Mouse (Mus musculus): Measurements from ENCODE around the gene Lsm4. TPM values are rescaled to one million over a fixed set of nuclear protein-coding genes. Genes with fewer than 3 reads are reported as not detected.
A peak's percentile ranks its signal among the peaks of the same experiment; 100 is the strongest.

The Lsm4 gene
- polyA plus RNA-seq, 1 experiment from 2014 or later: 155 TPM

- H3K4me3 ChIP-seq (replicated peaks): peak overlapping the region; percentile 80
- ATAC-seq (ENCODE audit: insufficient read depth): no peak
Measured at GRCm38 (mm10) chr8:70701048-70701981, 28.3 kb downstream of the Lsm4 start.

GRCm38 (mm10) chr8:70701982-70702841 is 29.2 kb downstream of the Lsm4 start:
- Histone ChIP-seq H3K9me3 (replicated peaks) (no peaks in the 10 kb centered on the region), H3K9ac (no peak overlapping the region), H3K36me3 (replicated peaks) (no peaks in the 10 kb centered on the region), H3K4me1 (replicated peaks) (peaks cover 41% of the 10 kb centered on the region), H3K27me3 (0 out of 2 replicates have a peak, but pooled peaks cover 3% of the 10 kb centered on the region), H3K4me3 (replicated peaks) (no peak overlapping the region), H3K4me2 (no peak overlapping the region), H3K27ac (replicated peaks) (no peak overlapping the region)
- WGBS (ENCODE audit: insufficient replicate concordance): 76% methylated on average over 2 of the region's 2 CpGs
- ATAC-seq (ENCODE audit: insufficient read depth): no peak

More at GRCm38 (mm10) chr8:70701048-70701981, 28.3 kb downstream of the Lsm4 start:
- WGBS (ENCODE audit: insufficient replicate concordance): 51% methylated on average over 10 of the region's 10 CpGs
- H3K36me3 ChIP-seq (replicated peaks): no peaks in the 10 kb centered on the region
- no peaks in the 10 kb centered on the region for H3K9me3 ChIP-seq (replicated peaks)
- peak overlapping the region; percentile 100 for H3K9ac ChIP-seq
- 0 out of 2 replicates have a peak, but pooled peaks cover 3% of the 10 kb centered on the region for H3K27me3 ChIP-seq
- H3K4me1 ChIP-seq (replicated peaks): peaks cover 50% of the 10 kb centered on the region
- H3K4me2 ChIP-seq: peak overlapping the region; percentile 99
- H3K27ac ChIP-seq (replicated peaks): peak overlapping the region; percentile 95

- 70% methylated on average over 3 of the region's 3 CpGs for WGBS (ENCODE audit: insufficient replicate concordance)
- Histone ChIP-seq H3K27me3 (0 out of 2 replicates have a peak, but pooled peaks cover 3% of the 10 kb centered on the region), H3K4me3 (replicated peaks) (no peak overlapping the region), H3K27ac (replicated peaks) (no peak overlapping the region), H3K9me3 (replicated peaks) (no peaks in the 10 kb centered on the region), H3K9ac (no peak overlapping the region), H3K4me1 (replicated peaks) (peaks cover 35% of the 10 kb centered on the region), H3K4me2 (no peak overlapping the region), H3K36me3 (replicated peaks) (no peaks in the 10 kb centered on the region)
- no peak for ATAC-seq (ENCODE audit: insufficient read depth)
Measured at GRCm38 (mm10) chr8:70702842-70703182, 29.8 kb downstream of the Lsm4 start.

DNA sequence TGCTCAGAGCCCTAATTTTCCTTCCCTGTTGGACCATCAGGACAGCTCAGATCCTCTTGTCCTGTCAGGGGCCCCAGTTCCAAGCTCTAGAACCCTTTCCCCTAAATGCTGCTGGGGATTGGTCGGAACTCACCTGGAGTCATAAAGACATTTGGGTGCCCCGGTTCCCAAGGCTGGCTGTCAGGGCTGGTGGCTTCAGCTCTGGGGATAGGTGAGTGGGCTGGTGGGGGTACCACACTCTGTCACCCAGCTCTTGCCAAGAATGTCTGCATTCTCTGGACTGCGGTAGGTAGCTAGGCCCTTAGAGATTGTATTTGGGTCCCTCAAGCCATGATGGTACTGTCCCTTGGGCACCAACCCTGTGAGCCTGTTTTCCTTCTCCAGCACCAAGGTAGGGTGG is 30.2 kb downstream of the Lsm4 start, which contains the start of gene Iqcn:
Gene Iqcn, plus strand, starts transcription at position 171 of the 400 bp plus-strand sequence.
- WGBS (ENCODE audit: insufficient replicate concordance): 78% methylated on average over 3 of the region's 3 CpGs
- Histone ChIP-seq H3K4me1 (replicated peaks) (peaks cover 30% of the 10 kb centered on the region), H3K36me3 (replicated peaks) (no peaks in the 10 kb centered on the region), H3K4me3 (replicated peaks) (no peak within 1 kb of the TSS), H3K27me3 (0 out of 2 replicates have a peak, but pooled peaks cover 7% of the 10 kb centered on the region), H3K4me2 (no peak within 1 kb of the TSS), H3K9ac (no peak within 1 kb of the TSS), H3K9me3 (replicated peaks) (no peaks in the 10 kb centered on the region), H3K27ac (replicated peaks) (no peak within 1 kb of the TSS)
- no peak for ATAC-seq (ENCODE audit: insufficient read depth)

DNA sequence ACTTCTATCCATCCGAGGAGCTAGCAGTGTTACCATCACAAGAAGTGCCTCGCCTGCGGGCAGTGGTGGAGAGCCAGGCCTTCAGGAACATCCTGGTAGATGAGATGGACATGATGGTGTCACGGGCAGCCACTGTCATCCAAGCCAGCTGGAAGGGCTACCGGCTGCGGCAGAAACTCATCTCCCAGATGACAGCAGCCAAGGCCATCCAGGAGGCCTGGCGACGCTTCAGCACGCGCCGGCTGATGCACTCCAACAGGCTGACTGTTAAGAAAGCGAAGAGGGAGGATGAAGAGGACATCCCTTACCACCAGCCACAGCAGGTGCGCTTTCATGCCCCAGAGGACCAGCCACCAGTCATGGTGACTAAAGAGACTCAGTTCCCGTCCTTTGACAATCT is 35.2 kb downstream of the Lsm4 start:
- 76% methylated on average over 14 of the region's 14 CpGs for WGBS (ENCODE audit: insufficient replicate concordance)
- H3K27ac ChIP-seq (replicated peaks): no peak overlapping the region
- no peaks in the 10 kb centered on the region for H3K36me3 ChIP-seq (replicated peaks)
- H3K4me3 ChIP-seq (replicated peaks): no peak overlapping the region
- no peaks in the 10 kb centered on the region for H3K4me1 ChIP-seq (replicated peaks)
- no peak overlapping the region for H3K4me2 ChIP-seq
- peaks cover 14% of the 10 kb centered on the region; the same call in 1 of the 2 replicates for H3K27me3 ChIP-seq
- no peaks in the 10 kb centered on the region for H3K9me3 ChIP-seq (replicated peaks)
- no peak overlapping the region for H3K9ac ChIP-seq
- ATAC-seq (ENCODE audit: insufficient read depth): no peak

DNA sequence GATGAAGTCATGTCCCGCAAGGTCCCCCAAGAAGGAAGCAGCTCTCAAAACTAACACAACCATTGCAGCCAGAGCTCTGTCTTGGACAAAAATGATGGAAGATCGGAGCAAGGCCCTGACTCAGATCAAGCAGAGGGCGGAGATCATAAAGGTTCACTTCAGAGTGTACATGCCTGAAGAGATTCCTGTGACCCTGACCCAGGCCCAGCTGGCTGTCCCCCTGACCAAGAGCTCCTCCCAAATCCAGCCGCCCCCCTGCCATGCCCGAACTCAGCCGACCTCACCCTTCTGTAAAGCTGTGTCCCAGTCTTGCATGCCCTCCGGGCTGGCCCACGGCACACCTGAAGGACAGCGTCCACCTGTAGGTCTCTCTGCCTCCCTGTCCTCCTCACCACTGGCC is 36.7 kb downstream of the Lsm4 start:
- no peak for ATAC-seq (ENCODE audit: insufficient read depth)
- H3K9ac ChIP-seq: no peak overlapping the region
- 74% methylated on average over 9 of the region's 9 CpGs for WGBS (ENCODE audit: insufficient replicate concordance)
- no peak overlapping the region for H3K4me3 ChIP-seq (replicated peaks)
- H3K9me3 ChIP-seq (replicated peaks): no peaks in the 10 kb centered on the region
- no peaks in the 10 kb centered on the region for H3K36me3 ChIP-seq (replicated peaks)
- H3K27ac ChIP-seq (replicated peaks): no peak overlapping the region
- H3K4me2 ChIP-seq: no peak overlapping the region
- H3K4me1 ChIP-seq (replicated peaks): no peaks in the 10 kb centered on the region
- H3K27me3 ChIP-seq: peaks cover 16% of the 10 kb centered on the region; the same call in 1 of the 2 replicates

DNA sequence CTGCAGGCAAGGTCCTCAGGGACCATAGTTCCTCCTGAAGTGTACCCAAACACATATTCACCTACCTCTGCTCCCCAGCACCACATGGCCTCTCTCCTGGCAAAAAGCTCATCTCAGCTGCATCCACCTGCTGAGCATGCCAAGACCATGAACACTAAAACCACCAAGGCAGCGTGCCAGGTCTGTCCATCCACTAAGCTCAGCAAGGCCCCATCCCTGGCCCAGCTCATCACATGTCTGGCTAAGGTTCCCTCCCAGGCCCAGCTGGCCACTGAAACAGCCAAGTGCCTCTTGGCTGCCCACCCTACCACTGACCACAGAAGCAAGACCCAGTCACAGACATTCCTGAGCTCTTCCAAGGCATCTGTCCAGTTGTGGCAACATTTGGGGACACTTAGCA is 37.2 kb downstream of the Lsm4 start:
- no peak overlapping the region for H3K4me3 ChIP-seq (replicated peaks)
- WGBS (ENCODE audit: insufficient replicate concordance): 76% methylated on average over 1 of the region's 1 CpGs
- no peaks in the 10 kb centered on the region for H3K9me3 ChIP-seq (replicated peaks)
- no peak for ATAC-seq (ENCODE audit: insufficient read depth)
- H3K4me2 ChIP-seq: no peak overlapping the region
- no peaks in the 10 kb centered on the region for H3K4me1 ChIP-seq (replicated peaks)
- H3K27me3 ChIP-seq: peaks cover 14% of the 10 kb centered on the region; the same call in 1 of the 2 replicates
- no peak overlapping the region for H3K9ac ChIP-seq
- H3K27ac ChIP-seq (replicated peaks): no peak overlapping the region
- no peaks in the 10 kb centered on the region for H3K36me3 ChIP-seq (replicated peaks)

- no peaks in the 10 kb centered on the region for H3K9me3 ChIP-seq (replicated peaks)
- peaks cover 14% of the 10 kb centered on the region; the same call in 1 of the 2 replicates for H3K27me3 ChIP-seq
- no peak overlapping the region for H3K4me2 ChIP-seq
- H3K9ac ChIP-seq: no peak overlapping the region
- H3K27ac ChIP-seq (replicated peaks): no peak overlapping the region
- H3K36me3 ChIP-seq (replicated peaks): no peaks in the 10 kb centered on the region
- ATAC-seq (ENCODE audit: insufficient read depth): no peak
- H3K4me3 ChIP-seq (replicated peaks): no peak overlapping the region
- H3K4me1 ChIP-seq (replicated peaks): no peaks in the 10 kb centered on the region
- 71% methylated on average over 11 of the region's 11 CpGs for WGBS (ENCODE audit: insufficient replicate concordance)
Measured at GRCm38 (mm10) chr8:70711041-70711440, 38.0 kb downstream of the Lsm4 start.

GRCm38 (mm10) chr8:70713991-70714390 is 40.9 kb downstream of the Lsm4 start:
- H3K9me3 ChIP-seq (replicated peaks): no peaks in the 10 kb centered on the region
- H3K4me3 ChIP-seq (replicated peaks): no peak overlapping the region
- ATAC-seq (ENCODE audit: insufficient read depth): no peak
- H3K4me1 ChIP-seq (replicated peaks): no peaks in the 10 kb centered on the region
- no peak overlapping the region for H3K27ac ChIP-seq (replicated peaks)
- 62% methylated on average over 7 of the region's 7 CpGs for WGBS (ENCODE audit: insufficient replicate concordance)
- peaks cover 33% of the 10 kb centered on the region for H3K27me3 ChIP-seq
- no peak overlapping the region for H3K4me2 ChIP-seq
- no peak overlapping the region for H3K9ac ChIP-seq
- no peaks in the 10 kb centered on the region for H3K36me3 ChIP-seq (replicated peaks)

DNA sequence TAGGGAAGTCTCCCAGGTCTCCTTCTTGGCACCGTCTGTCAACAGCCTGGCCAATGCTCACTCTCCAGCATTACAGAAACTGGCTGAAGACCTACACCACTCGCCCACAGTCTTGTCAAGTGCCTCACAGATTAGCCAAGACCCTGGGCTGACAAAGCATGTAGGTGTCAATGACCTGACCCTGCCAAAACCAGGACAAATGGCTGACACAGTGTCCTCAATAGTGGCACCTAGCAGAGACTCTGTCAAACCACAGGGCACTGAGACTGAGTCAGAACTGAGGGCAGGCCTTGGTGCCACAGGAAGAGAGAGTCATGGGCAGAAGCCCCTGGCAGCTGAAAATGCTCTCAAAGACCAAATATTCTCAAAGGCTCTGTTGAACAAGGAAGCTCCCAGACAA is 42.0 kb downstream of the Lsm4 start:
- Histone ChIP-seq H3K36me3 (replicated peaks) (no peaks in the 10 kb centered on the region), H3K4me2 (no peak overlapping the region), H3K27me3 (peaks cover 41% of the 10 kb centered on the region), H3K9ac (no peak overlapping the region), H3K9me3 (replicated peaks) (no peaks in the 10 kb centered on the region), H3K27ac (replicated peaks) (no peak overlapping the region), H3K4me3 (replicated peaks) (no peak overlapping the region), H3K4me1 (replicated peaks) (peaks cover 5% of the 10 kb centered on the region; the same call in 1 of the 2 replicates)
- no peak for ATAC-seq (ENCODE audit: insufficient read depth)
- 35% methylated on average over 2 of the region's 2 CpGs for WGBS (ENCODE audit: insufficient replicate concordance)
